Mouse (Mus musculus) embryonic facial prominence, embryonic 14.5 days (tissue): ENCODE measurements around the gene Glb1. TPM values are rescaled to one million over a fixed set of nuclear protein-coding genes. Genes with fewer than 3 reads are reported as not detected.

Experiments used
- ATAC-seq: fragments of 200-750 bp; cut with Nextera tagmentation; 2 replicates; pipeline ENCODE4 v1.8.0; 2017; ENCODE audit warnings: low read depth, moderate number of reproducible peaks, moderate TSS enrichment
- DNase-seq: peaks from one replicate; pipeline ENCODE4 v3.0.0-alpha.2; 2015; ENCODE audit warnings: low spot score
- H3K27ac ChIP-seq: fragments of 300-500 bp; sonication (generic); replicated peaks from 2 replicates; pipeline ENCODE4 v1.5.1; 2014; ENCODE audit warnings: low read depth, mild to moderate bottlenecking, low read length, moderate library complexity
- H3K27me3 ChIP-seq: fragments of 300-500 bp; sonication (generic); replicated peaks from 2 replicates; pipeline ENCODE4 v1.6.1; 2014; ENCODE audit warnings: low read length; ENCODE audit not compliant: control insufficient read depth, insufficient read depth
- H3K36me3 ChIP-seq: fragments of 300-500 bp; sonication (generic); 2 replicates; pipeline ENCODE4 v1.6.1; 2014; ENCODE audit warnings: low read length, mixed read lengths; ENCODE audit not compliant: control insufficient read depth, insufficient read depth
- H3K4me1 ChIP-seq: fragments of 300-500 bp; sonication (generic); 2 replicates; pipeline ENCODE4 v1.6.1; 2014; ENCODE audit warnings: antibody characterized with exemption, low read length; ENCODE audit not compliant: control insufficient read depth, insufficient read depth
- H3K4me2 ChIP-seq: fragments of 300-500 bp; sonication (generic); 2 replicates; pipeline ENCODE4 v1.6.1; 2014; ENCODE audit warnings: low read depth, mild to moderate bottlenecking, low read length, moderate library complexity, mixed read lengths
- H3K4me3 ChIP-seq: fragments of 300-500 bp; sonication (generic); 2 replicates; pipeline ENCODE4 v1.5.1; 2014; ENCODE audit warnings: low read depth, mild to moderate bottlenecking, low read length
- H3K9ac ChIP-seq: fragments of 300-500 bp; sonication (generic); 2 replicates; pipeline ENCODE4 v1.6.1; 2014; ENCODE audit warnings: low read depth, mild to moderate bottlenecking, low read length, moderate library complexity, mixed read lengths
- H3K9me3 ChIP-seq: fragments of 300-500 bp; sonication (generic); 2 replicates; pipeline ENCODE4 v1.6.1; 2016; ENCODE audit warnings: low read length; ENCODE audit not compliant: control insufficient read depth
- WGBS: fragments of 180-500 bp; shearing (Covaris S2); extraction: QIAGEN DNeasy Blood & Tissue Kit; methylation state at CpG from one replicate; pipeline ENCODE4 v1.1.7; 2014; 5-methylcytosine and 5-hydroxymethylcytosine counted together
- polyA plus RNA-seq: library from polyadenylated mRNA; unstranded; fragments of >200 nt; fragmentation: Nextera tagmentation; extraction: Ambion mirVana; gene quantifications from 2 replicates; pipeline ENCODE4 v1.2.1, GENCODE M21; 2014

Glb1 gene
- polyA plus RNA-seq, 1 experiment from 2014 or later = 42.5 TPM

- Histone ChIP-seq H3K4me3 (no peak overlapping the region), H3K27me3 (no peaks in the 10 kb centered on the region), H3K36me3 (peaks cover 15% of the 10 kb centered on the region; the same call in 1 of the 2 replicates), H3K9me3 (no peaks in the 10 kb centered on the region), H3K27ac (no peak overlapping the region), H3K9ac (no peak overlapping the region), H3K4me1 (no peaks in the 10 kb centered on the region), H3K4me2 (no peak overlapping the region)
- 84% methylated on average over 9 of the region's 9 CpGs for WGBS
- DNase-seq (no peak), ATAC-seq (no peak)
These were observed 42.0 kb downstream of the Glb1 start for GRCm38 (mm10) chr9:114442893-114443292.

GRCm38 (mm10) chr9:114443351-114443750, 42.5 kb downstream of the Glb1 start:
- 87% methylated on average over 8 of the region's 8 CpGs for WGBS
- Histone ChIP-seq H3K27me3 (no peaks in the 10 kb centered on the region), H3K4me2 (no peak overlapping the region), H3K4me3 (no peak overlapping the region), H3K9ac (no peak overlapping the region), H3K36me3 (peaks cover 14% of the 10 kb centered on the region; the same call in 1 of the 2 replicates), H3K4me1 (no peaks in the 10 kb centered on the region), H3K27ac (no peak overlapping the region), H3K9me3 (no peaks in the 10 kb centered on the region)
- ATAC-seq (no peak), DNase-seq (no peak)

GRCm38 (mm10) chr9:114446887-114447286, 46.0 kb downstream of the Glb1 start:
- ATAC-seq = no peak
- Histone ChIP-seq H3K36me3 (peaks cover 13% of the 10 kb centered on the region; the same call in 1 of the 2 replicates), H3K4me2 (no peak overlapping the region), H3K4me3 (no peak overlapping the region), H3K27ac (no peak overlapping the region), H3K9me3 (no peaks in the 10 kb centered on the region), H3K27me3 (no peaks in the 10 kb centered on the region), H3K9ac (no peak overlapping the region), H3K4me1 (no peaks in the 10 kb centered on the region)
- 90% methylated on average over 8 of the region's 8 CpGs for WGBS
- DNase-seq = no peak

DNA sequence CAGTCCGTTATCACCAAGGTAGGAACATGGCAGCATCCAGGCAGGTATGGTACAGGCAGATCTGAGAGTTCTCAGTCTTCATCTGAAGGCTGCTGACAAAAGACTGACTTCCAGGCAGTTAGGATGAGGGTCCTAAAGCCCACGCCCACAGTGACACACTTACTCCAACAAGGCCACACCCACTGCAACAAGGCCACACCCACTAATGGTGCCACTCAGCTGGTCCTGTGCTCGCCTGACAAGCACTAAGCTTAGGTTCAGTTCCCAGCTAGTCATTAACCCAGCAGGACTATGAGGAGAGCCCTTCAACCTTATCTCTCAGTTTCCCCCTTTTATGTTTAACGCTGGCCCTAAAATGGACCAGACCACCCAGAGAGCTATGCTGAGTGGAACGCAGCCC, 47.8 kb downstream of the Glb1 start:
- Histone ChIP-seq H3K27me3 (no peaks in the 10 kb centered on the region), H3K9me3 (no peaks in the 10 kb centered on the region), H3K27ac (no peak overlapping the region), H3K4me2 (no peak overlapping the region), H3K36me3 (0 out of 2 replicates have a peak, but pooled peaks cover 4% of the 10 kb centered on the region), H3K4me3 (no peak overlapping the region), H3K4me1 (no peaks in the 10 kb centered on the region), H3K9ac (no peak overlapping the region)
- no peak for DNase-seq
- no peak for ATAC-seq
- 80% methylated on average over 5 of the region's 5 CpGs for WGBS

GRCm38 (mm10) chr9:114449120-114449754, 48.4 kb downstream of the Glb1 start:
- no peak overlapping the region for H3K9ac ChIP-seq
- no peak overlapping the region for H3K4me2 ChIP-seq
- H3K27ac ChIP-seq = no peak overlapping the region
- DNase-seq (no peak), ATAC-seq (no peak)
- WGBS = 88% methylated on average over 13 of the region's 13 CpGs
- H3K27me3 ChIP-seq = no peaks in the 10 kb centered on the region
- no peaks in the 10 kb centered on the region for H3K4me1 ChIP-seq
- H3K4me3 ChIP-seq = no peak overlapping the region
- H3K9me3 ChIP-seq = no peaks in the 10 kb centered on the region
- H3K36me3 ChIP-seq = 0 out of 2 replicates have a peak, but pooled peaks cover 4% of the 10 kb centered on the region

- H3K27me3 ChIP-seq = no peaks in the 10 kb centered on the region
- DNase-seq (no peak), ATAC-seq (no peak)
- WGBS = 84% methylated on average over 7 of the region's 7 CpGs
- 0 out of 2 replicates have a peak, but pooled peaks cover 11% of the 10 kb centered on the region for H3K36me3 ChIP-seq
- H3K4me1 ChIP-seq = no peaks in the 10 kb centered on the region
- no peaks in the 10 kb centered on the region for H3K9me3 ChIP-seq
- no peak overlapping the region for H3K4me2 ChIP-seq
- no peak overlapping the region for H3K4me3 ChIP-seq
- H3K9ac ChIP-seq = no peak overlapping the region
- H3K27ac ChIP-seq = no peak overlapping the region
These were observed 50.7 kb downstream of the Glb1 start for GRCm38 (mm10) chr9:114451615-114452014.

- no peak for ATAC-seq
- no peak overlapping the region for H3K4me2 ChIP-seq
- no peaks in the 10 kb centered on the region for H3K9me3 ChIP-seq
- H3K27me3 ChIP-seq = no peaks in the 10 kb centered on the region
- H3K4me3 ChIP-seq = no peak overlapping the region
- no peak overlapping the region for H3K27ac ChIP-seq
- H3K9ac ChIP-seq = no peak overlapping the region
- H3K4me1 ChIP-seq = no peaks in the 10 kb centered on the region
- H3K36me3 ChIP-seq = 0 out of 2 replicates have a peak, but pooled peaks cover 11% of the 10 kb centered on the region
- 88% methylated on average over 6 of the region's 6 CpGs for WGBS
- no peak for DNase-seq
These were observed 51.5 kb downstream of the Glb1 start for GRCm38 (mm10) chr9:114452418-114452817.

DNA sequence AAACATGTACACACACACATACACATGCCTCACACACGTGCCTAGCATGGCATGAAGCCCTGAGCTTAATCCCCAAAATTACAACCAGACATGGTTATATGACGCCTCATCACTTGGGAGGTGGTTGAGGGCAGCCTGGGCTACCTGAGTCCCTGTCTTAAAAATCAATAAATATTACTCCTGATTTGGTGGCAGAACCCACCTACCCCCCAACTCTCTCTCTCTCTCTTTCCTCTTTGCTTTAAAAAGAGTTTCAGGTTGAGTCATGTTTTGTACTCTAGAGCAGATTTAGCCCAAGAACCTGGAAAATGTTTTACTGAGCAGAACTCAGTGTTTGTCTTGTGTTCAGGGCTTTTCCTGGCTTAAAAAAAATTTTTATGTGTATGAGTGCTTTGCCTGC, 54.5 kb downstream of the Glb1 start:
- Histone ChIP-seq H3K9me3 (no peaks in the 10 kb centered on the region), H3K27me3 (no peaks in the 10 kb centered on the region), H3K9ac (no peak overlapping the region), H3K4me2 (no peak overlapping the region), H3K4me3 (no peak overlapping the region), H3K4me1 (no peaks in the 10 kb centered on the region), H3K36me3 (peaks cover 27% of the 10 kb centered on the region; the same call in 1 of the 2 replicates), H3K27ac (no peak overlapping the region)
- DNase-seq = no peak
- ATAC-seq = no peak
- 62% methylated on average over 2 of the region's 2 CpGs for WGBS

GRCm38 (mm10) chr9:114458436-114458835, 57.6 kb downstream of the Glb1 start:
- Histone ChIP-seq H3K4me2 (no peak overlapping the region), H3K36me3 (peaks cover 42% of the 10 kb centered on the region; the same call in 1 of the 2 replicates), H3K4me3 (no peak overlapping the region), H3K27ac (no peak overlapping the region), H3K9ac (no peak overlapping the region), H3K4me1 (no peaks in the 10 kb centered on the region), H3K9me3 (no peaks in the 10 kb centered on the region), H3K27me3 (no peaks in the 10 kb centered on the region)
- ATAC-seq (no peak), DNase-seq (no peak)
- 74% methylated on average over 3 of the region's 3 CpGs for WGBS
